Mouse (Mus musculus) olfactory bulb, adult 2 months (tissue): Measurements from ENCODE around the gene Cep152.

Experiments used
- CTCF ChIP-seq: fragments of 200-500 bp; IDR thresholded peaks from 2 replicates; pipeline ENCODE4 v1.5.1; 2012; ENCODE audit warnings: low read depth, mild to moderate bottlenecking, low read length, moderate library complexity; ENCODE audit not compliant: insufficient read depth
- POLR2A ChIP-seq: fragments of 200-500 bp; IDR thresholded peaks from 2 replicates; pipeline ENCODE4 v1.6.1; 2012; ENCODE audit warnings: mild to moderate bottlenecking, low read depth, low read length, moderate library complexity; ENCODE audit not compliant: insufficient read depth

DNA sequence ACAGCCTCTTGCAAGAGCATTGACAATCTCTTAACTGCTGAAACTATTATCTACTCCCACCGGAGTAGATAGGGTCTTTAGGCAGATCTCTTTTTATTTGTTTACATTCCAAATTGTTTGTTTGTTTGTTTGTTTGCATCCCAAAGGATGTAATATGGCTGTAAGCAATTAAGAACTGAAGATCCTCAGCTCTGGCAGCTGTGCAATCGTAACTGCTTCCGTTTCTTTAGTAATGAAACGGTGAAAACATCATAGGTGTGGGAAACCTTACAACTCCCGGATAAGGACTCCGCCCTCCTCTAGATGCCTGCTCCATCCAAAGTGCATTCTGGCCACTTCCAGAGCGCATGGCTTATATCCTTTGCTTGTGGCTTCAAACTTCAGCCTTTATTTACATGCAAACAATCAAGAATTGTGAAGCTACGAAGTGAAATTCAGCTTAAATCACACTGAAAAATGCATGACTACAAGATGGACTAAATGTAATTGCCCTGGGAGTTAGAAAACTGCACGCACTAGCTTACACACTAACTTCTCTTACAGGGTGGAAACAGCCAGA lies 707 bp downstream of the Cep152 start:
- TF ChIP-seq POLR2A (no peak), CTCF (no peak)
